Mouse (Mus musculus): ENCODE data around the gene Slc9a8.

Slc9a8 gene

DNA sequence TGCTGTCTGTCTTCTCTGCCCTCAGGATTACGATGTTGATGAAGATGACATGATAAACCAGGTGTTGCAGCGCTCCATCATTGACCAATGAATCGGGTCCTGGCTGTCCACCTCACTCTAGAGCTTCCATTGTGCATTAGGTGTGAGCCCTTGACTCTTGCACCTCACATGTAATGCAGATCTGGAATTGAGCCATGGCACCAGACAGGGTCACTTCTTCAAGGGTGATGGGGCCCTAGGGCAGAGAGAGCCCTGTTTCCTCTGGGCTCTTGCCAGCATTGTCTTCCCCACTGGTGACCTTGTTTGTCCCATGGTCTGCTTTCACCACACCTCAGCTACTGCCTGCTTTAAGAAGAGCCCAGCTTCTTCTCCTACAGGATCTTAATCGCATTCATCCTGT lies 93.1 kb downstream of the Slc9a8 start:
- no peak for DNase-seq

DNA sequence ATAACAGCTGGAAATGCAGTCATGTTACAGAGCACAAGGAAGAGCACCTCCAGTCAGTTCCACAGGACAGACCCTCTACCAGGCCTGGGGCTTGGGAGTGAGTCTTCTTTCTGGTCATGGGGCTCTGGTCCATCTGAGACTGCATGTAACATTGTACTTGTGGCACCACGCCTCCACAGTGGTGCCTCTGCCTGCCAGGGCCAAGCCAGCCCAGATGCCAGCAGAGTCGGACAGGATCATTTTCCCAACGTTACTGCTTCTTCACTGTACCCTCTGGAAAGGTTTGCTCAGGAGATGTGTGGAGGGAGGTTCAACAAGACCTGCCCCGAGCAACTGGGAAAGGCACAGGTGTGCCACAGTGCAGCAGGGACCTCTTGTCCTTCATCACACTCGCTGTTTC lies 94.2 kb downstream of the Slc9a8 start:
- DNase-seq: no peak

DNA sequence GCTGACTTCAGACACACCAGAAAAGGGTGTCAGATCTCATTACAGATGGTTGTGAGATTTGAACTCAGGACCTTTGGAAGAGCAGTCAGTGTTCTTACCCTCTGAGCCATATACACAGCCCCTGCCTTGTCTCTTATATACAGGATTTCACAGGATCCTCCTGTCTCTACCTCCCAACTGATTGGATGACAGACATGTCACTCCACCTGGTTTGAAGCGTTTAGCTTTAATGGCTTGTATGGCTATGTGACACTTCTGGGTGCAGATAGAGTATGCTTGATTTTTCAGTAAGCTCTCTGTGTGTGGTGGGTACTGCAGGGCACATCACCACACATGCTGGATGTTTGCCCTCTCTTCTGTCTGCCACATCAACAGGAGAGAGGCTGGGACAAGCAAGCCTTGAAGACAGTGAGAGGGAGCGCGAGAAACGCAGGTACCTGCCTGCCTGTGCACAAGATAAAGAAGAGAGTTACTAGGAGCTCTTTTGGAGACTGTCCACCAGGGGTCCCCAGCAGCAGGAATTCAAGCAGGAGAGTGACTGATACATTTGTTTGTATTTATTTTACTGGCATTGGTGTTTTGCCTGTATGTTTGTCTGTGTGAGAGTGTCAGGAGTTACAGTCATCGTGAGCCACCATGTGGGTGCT lies 98.2 kb downstream of the Slc9a8 start:
- DNase-seq: no peak
